Mouse (Mus musculus): ENCODE results near the gene Cyp27b1.
"Not testable (repeated sequence)": the region's sequence is repeated elsewhere in the genome, so short reads cannot be mapped to it uniquely, and the experiment has no call there.

Cyp27b1 gene

GRCm38 (mm10) chr10:127049395-127050118 is 1.5 kb downstream of the Cyp27b1 start:
- intact Hi-C loops (cut with DNase I) = no loop called here

- intact Hi-C loops (cut with DNase I) = no loop called here
Observed at GRCm38 (mm10) chr10:127050119-127050474, 2.0 kb downstream of the Cyp27b1 start.

GRCm38 (mm10) chr10:127054646-127055045 is 6.6 kb downstream of the Cyp27b1 start:
- intact Hi-C loops (cut with DNase I) = no loop called here

GRCm38 (mm10) chr10:127055406-127055805 is 7.4 kb downstream of the Cyp27b1 start:
- intact Hi-C loops (cut with DNase I) = no loop called here

- intact Hi-C loops (cut with DNase I) = no loop called here
Observed at GRCm38 (mm10) chr10:127056490-127056889, 8.4 kb downstream of the Cyp27b1 start.

- intact Hi-C loops (cut with DNase I) = no loop called here
Observed at GRCm38 (mm10) chr10:127058161-127058560, 10.1 kb downstream of the Cyp27b1 start.

GRCm38 (mm10) chr10:127058708-127059107 is 10.7 kb downstream of the Cyp27b1 start:
- intact Hi-C loops (cut with DNase I) = no loop called here

- intact Hi-C loops (cut with DNase I) = no loop called here
Observed at GRCm38 (mm10) chr10:127059174-127059967, 11.3 kb downstream of the Cyp27b1 start.

- intact Hi-C loops (cut with DNase I) = no loop called here
Observed at GRCm38 (mm10) chr10:127059968-127060916, 12.2 kb downstream of the Cyp27b1 start, which contains the start of gene March9. Gene March9 (minus strand): TSS chr10:127060184.

GRCm38 (mm10) chr10:127061085-127061484 is 13.0 kb downstream of the Cyp27b1 start:
- intact Hi-C loops (cut with DNase I) = no loop called here

GRCm38 (mm10) chr10:127061513-127061912 is 13.5 kb downstream of the Cyp27b1 start:
- intact Hi-C loops (cut with DNase I) = no loop called here

GRCm38 (mm10) chr10:127062101-127062500 is 14.1 kb downstream of the Cyp27b1 start:
- intact Hi-C loops (cut with DNase I) = not testable (repeated sequence)

- intact Hi-C loops (cut with DNase I) = no loop called here
Observed at GRCm38 (mm10) chr10:127062503-127062902, 14.5 kb downstream of the Cyp27b1 start.

GRCm38 (mm10) chr10:127063239-127063872 is 15.3 kb downstream of the Cyp27b1 start, which contains the start of gene Cdk4:
Gene Cdk4 (plus strand): TSS chr10:127063534.
- intact Hi-C loops (cut with DNase I) = no loop called here

- intact Hi-C loops (cut with DNase I) = no loop called here
Observed at GRCm38 (mm10) chr10:127063913-127064870, 16.1 kb downstream of the Cyp27b1 start.

- intact Hi-C loops (cut with DNase I) = no loop called here
Observed at GRCm38 (mm10) chr10:127065981-127066380, 17.9 kb downstream of the Cyp27b1 start.

GRCm38 (mm10) chr10:127066519-127067018 is 18.5 kb downstream of the Cyp27b1 start:
- intact Hi-C loops (cut with DNase I) = no loop called here

GRCm38 (mm10) chr10:127068360-127069038 is 20.4 kb downstream of the Cyp27b1 start:
- intact Hi-C loops (cut with DNase I) = no loop called here

All from adrenal gland (tissue).